Mouse (Mus musculus) forebrain, embryonic 14.5 days (tissue): ENCODE measurements at regions not wholly inside any gene's neighbourhood (a gene's known extent, or its start where the extent isn't known, plus 50 kb on each side); places are given as distances from the start of the nearest gene placed in this dataset.
A peak's percentile ranks its signal among the peaks of the same experiment; 100 is the strongest.

ENCODE experiments used
- ATAC-seq: fragments of 200-750 bp; cut with Nextera tagmentation; 2 replicates; pipeline ENCODE4 v1.8.0; 2017; ENCODE audit warnings: mild to moderate bottlenecking, moderate library complexity
- DNase-seq: peaks from one replicate; pipeline ENCODE4 v3.0.0-alpha.2; 2015; ENCODE audit warnings: low spot score
- H3K27ac ChIP-seq: fragments of 300-500 bp; sonication (generic); 2 replicates; pipeline ENCODE4 v1.5.1; 2014; ENCODE audit warnings: low read depth, mild to moderate bottlenecking, control low read depth, low read length, moderate library complexity
- H3K27me3 ChIP-seq: fragments of 300-500 bp; sonication (generic); replicated peaks from 2 replicates; pipeline ENCODE4 v1.6.1; 2014; ENCODE audit warnings: low read length, control low read depth, mixed read lengths; ENCODE audit not compliant: control insufficient read depth, insufficient read depth
- H3K36me3 ChIP-seq: fragments of 300-500 bp; sonication (generic); 2 replicates; pipeline ENCODE4 v1.6.1; 2014; ENCODE audit warnings: low read length, control low read depth; ENCODE audit not compliant: control insufficient read depth, insufficient read depth
- H3K4me1 ChIP-seq: fragments of 300-500 bp; sonication (generic); 2 replicates; pipeline ENCODE4 v1.6.1; 2014; ENCODE audit warnings: antibody characterized with exemption, low read length, control low read depth; ENCODE audit not compliant: control insufficient read depth, insufficient read depth
- H3K4me2 ChIP-seq: fragments of 300-500 bp; sonication (generic); 2 replicates; pipeline ENCODE4 v1.6.1; 2014; ENCODE audit warnings: mild to moderate bottlenecking, control low read depth, low read length
- H3K4me3 ChIP-seq: fragments of 300-500 bp; sonication (generic); 2 replicates; pipeline ENCODE4 v1.5.1; 2014; ENCODE audit warnings: low read depth, low read length, control low read depth
- H3K9ac ChIP-seq: fragments of 300-500 bp; sonication (generic); 2 replicates; pipeline ENCODE4 v1.6.1; 2014; ENCODE audit warnings: mild to moderate bottlenecking, low read length, control low read depth, moderate library complexity
- H3K9me3 ChIP-seq: fragments of 300-500 bp; sonication (generic); replicated peaks from 2 replicates; pipeline ENCODE4 v1.6.1; 2016; ENCODE audit warnings: low read length, control low read depth, mixed read lengths; ENCODE audit not compliant: control insufficient read depth
- WGBS: fragments of 180-500 bp; shearing (Covaris S2); extraction: QIAGEN DNeasy Blood & Tissue Kit; methylation state at CpG from one replicate; pipeline ENCODE4 v1.1.7; 2014; 5-methylcytosine and 5-hydroxymethylcytosine counted together

DNA sequence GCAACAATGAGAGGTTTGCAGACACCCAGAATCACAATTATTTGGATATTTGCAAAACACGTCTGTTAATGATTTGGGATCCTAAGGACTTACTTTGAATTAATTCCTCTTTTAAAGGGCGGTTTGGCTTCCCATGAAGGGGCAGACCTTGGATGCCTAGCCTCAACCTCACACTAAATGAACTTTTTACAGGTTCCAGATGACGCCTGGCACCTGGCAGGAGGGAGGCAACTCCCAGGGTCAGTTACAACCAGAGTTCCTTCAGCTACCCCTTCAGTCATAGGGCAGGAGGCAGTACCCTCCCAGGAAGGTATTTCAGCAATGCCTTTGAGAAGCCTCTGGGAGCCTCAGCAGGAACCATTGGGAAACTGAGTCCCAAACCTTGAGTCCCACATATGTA is 57.9 kb upstream of the Stx18 start:
- Histone ChIP-seq H3K27me3 (no peaks in the 10 kb centered on the region), H3K4me1 (no peaks in the 10 kb centered on the region), H3K36me3 (no peaks in the 10 kb centered on the region), H3K4me2 (no peak overlapping the region), H3K9ac (no peak overlapping the region), H3K9me3 (no peaks in the 10 kb centered on the region), H3K27ac (no peak overlapping the region), H3K4me3 (no peak overlapping the region)
- ATAC-seq (no peak), DNase-seq (no peak)
- WGBS = 75% methylated on average over 3 of the region's 3 CpGs

- no peak overlapping the region for H3K4me3 ChIP-seq
- DNase-seq = no peak
- no peaks in the 10 kb centered on the region for H3K36me3 ChIP-seq
- no peak overlapping the region for H3K27ac ChIP-seq
- H3K4me1 ChIP-seq = no peaks in the 10 kb centered on the region
- H3K4me2 ChIP-seq = no peak overlapping the region
- 71% methylated on average over 4 of the region's 4 CpGs for WGBS
- ATAC-seq = no peak
- H3K27me3 ChIP-seq = no peaks in the 10 kb centered on the region
- no peaks in the 10 kb centered on the region for H3K9me3 ChIP-seq
- no peak overlapping the region for H3K9ac ChIP-seq
These were observed 61.6 kb upstream of the Stx18 start for GRCm38 (mm10) chr5:37976943-37977434.

- no peak overlapping the region for H3K27ac ChIP-seq
- H3K36me3 ChIP-seq = no peaks in the 10 kb centered on the region
- H3K4me1 ChIP-seq = no peaks in the 10 kb centered on the region
- no peak overlapping the region for H3K4me3 ChIP-seq
- peaks cover 17% of the 10 kb centered on the region for H3K27me3 ChIP-seq
- DNase-seq (no peak), ATAC-seq (no peak)
- no peak overlapping the region for H3K4me2 ChIP-seq
- no peak overlapping the region for H3K9ac ChIP-seq
- WGBS = 50% methylated on average over 7 of the region's 7 CpGs
- no peaks in the 10 kb centered on the region for H3K9me3 ChIP-seq
These were observed 65.5 kb upstream of the Stx18 start for GRCm38 (mm10) chr5:37972980-37973545.

DNA sequence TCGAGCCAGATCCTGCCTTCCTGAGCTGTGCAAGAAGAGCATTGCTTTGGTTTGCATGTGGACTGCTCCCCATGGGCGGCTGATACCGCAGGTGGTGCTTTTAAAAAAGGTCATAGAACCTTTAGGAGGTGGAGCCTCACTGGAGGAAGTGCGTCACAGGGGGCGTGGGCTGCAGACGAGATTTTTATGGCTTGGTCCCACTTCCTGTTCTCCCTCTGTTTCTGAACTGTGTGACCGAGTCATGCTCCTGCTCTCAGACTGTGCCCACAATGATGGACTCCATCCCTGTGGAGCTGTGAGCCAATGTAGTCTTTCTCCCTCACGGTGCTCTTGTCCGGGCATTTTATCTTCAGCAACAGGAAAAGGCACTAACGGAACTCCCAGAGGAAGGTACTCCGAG is 66.8 kb upstream of the Stx18 start:
- Histone ChIP-seq H3K9me3 (no peaks in the 10 kb centered on the region), H3K36me3 (no peaks in the 10 kb centered on the region), H3K4me3 (no peak overlapping the region), H3K27me3 (peaks cover 30% of the 10 kb centered on the region), H3K4me2 (no peak overlapping the region), H3K4me1 (no peaks in the 10 kb centered on the region), H3K27ac (no peak overlapping the region), H3K9ac (no peak overlapping the region)
- 75% methylated on average over 11 of the region's 11 CpGs for WGBS
- ATAC-seq (no peak), DNase-seq (no peak)

DNA sequence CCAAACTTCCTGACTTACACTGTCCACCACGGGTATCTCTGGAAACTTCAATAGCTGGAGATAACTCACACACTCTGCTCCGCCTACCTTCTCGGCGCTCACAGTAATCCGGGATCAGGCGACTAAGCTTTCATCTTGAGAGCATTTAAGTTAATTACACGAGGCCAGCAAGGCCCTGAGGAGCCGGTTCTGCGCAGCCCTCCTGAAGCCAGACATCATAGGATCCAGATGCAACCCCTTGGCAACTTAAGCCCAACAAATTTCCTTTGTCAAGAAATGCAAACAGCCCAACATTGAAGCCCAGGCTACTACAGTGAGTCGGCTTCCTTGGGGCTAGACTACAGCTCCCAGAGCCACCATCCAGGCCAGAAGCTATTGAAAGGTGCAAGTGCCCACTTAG is 69.9 kb upstream of the Stx18 start:
- no peak for ATAC-seq
- H3K4me2 ChIP-seq = 0 out of 2 replicates have a peak overlapping the region, but pooled peaks have one; percentile 2
- H3K4me3 ChIP-seq = no peak overlapping the region
- H3K36me3 ChIP-seq = no peaks in the 10 kb centered on the region
- H3K4me1 ChIP-seq = no peaks in the 10 kb centered on the region
- 4% methylated on average over 10 of the region's 10 CpGs for WGBS
- H3K9ac ChIP-seq = no peak overlapping the region
- H3K27me3 ChIP-seq = peaks cover 35% of the 10 kb centered on the region
- H3K27ac ChIP-seq = no peak overlapping the region
- no peak for DNase-seq
- H3K9me3 ChIP-seq = no peaks in the 10 kb centered on the region

- WGBS = 7% methylated on average over 14 of the region's 14 CpGs
- ATAC-seq (no peak), DNase-seq (no peak)
- Histone ChIP-seq H3K27ac (no peak overlapping the region), H3K4me3 (no peak overlapping the region), H3K4me2 (0 out of 2 replicates have a peak overlapping the region, but pooled peaks have one; percentile 2), H3K9ac (no peak overlapping the region), H3K9me3 (no peaks in the 10 kb centered on the region), H3K4me1 (no peaks in the 10 kb centered on the region), H3K27me3 (peaks cover 35% of the 10 kb centered on the region), H3K36me3 (no peaks in the 10 kb centered on the region)
These were observed 70.6 kb upstream of the Stx18 start for GRCm38 (mm10) chr5:37967914-37968375.

GRCm38 (mm10) chr5:37967106-37967913 is 71.2 kb upstream of the Stx18 start:
- H3K27ac ChIP-seq = no peak overlapping the region
- H3K4me1 ChIP-seq = no peaks in the 10 kb centered on the region
- ATAC-seq (no peak), DNase-seq (no peak)
- H3K4me2 ChIP-seq = no peak overlapping the region
- peaks cover 35% of the 10 kb centered on the region for H3K27me3 ChIP-seq
- H3K36me3 ChIP-seq = no peaks in the 10 kb centered on the region
- H3K9me3 ChIP-seq = no peaks in the 10 kb centered on the region
- H3K9ac ChIP-seq = no peak overlapping the region
- H3K4me3 ChIP-seq = no peak overlapping the region
- 5% methylated on average over 23 of the region's 23 CpGs for WGBS

GRCm38 (mm10) chr5:37963688-37964087 is 74.9 kb upstream of the Stx18 start:
- Histone ChIP-seq H3K4me3 (no peak overlapping the region), H3K27ac (no peak overlapping the region), H3K9ac (no peak overlapping the region), H3K27me3 (peaks cover 24% of the 10 kb centered on the region), H3K36me3 (no peaks in the 10 kb centered on the region), H3K4me1 (no peaks in the 10 kb centered on the region), H3K9me3 (no peaks in the 10 kb centered on the region), H3K4me2 (no peak overlapping the region)
- WGBS = 62% methylated on average over 8 of the region's 8 CpGs
- DNase-seq = no peak
- ATAC-seq = no peak

DNA sequence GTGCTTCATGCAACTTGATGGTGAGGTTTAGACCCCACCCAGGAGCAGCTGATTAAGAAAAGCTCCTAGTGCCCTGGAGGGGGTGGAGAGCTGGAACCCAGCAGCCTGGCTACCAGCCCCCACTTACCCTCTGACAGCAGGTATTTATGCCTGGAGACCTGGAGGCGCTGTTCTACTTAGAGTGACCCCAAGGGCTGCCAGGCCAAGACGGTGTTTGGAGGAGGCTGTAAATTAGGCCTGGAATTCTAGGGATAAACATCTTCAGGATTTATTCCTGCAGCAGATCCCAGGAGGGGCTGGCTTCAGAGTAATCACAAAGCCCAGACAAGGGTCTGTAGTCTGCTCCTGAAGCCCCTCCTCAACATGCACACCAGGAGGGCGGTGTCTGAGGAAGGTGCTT is 76.0 kb upstream of the Stx18 start:
- H3K9me3 ChIP-seq = no peaks in the 10 kb centered on the region
- H3K27me3 ChIP-seq = peaks cover 13% of the 10 kb centered on the region; the same call in 1 of the 2 replicates
- ATAC-seq = no peak
- H3K27ac ChIP-seq = no peak overlapping the region
- WGBS = 45% methylated on average over 3 of the region's 3 CpGs
- H3K4me3 ChIP-seq = no peak overlapping the region
- no peak overlapping the region for H3K9ac ChIP-seq
- H3K36me3 ChIP-seq = no peaks in the 10 kb centered on the region
- no peaks in the 10 kb centered on the region for H3K4me1 ChIP-seq
- H3K4me2 ChIP-seq = no peak overlapping the region
- no peak for DNase-seq
